Mouse (Mus musculus) megakaryocyte, embryonic 14.5 days (primary cell): ENCODE results near the gene Marc1.

Source experiments
- FLI1 ChIP-seq: IDR thresholded peaks from 2 replicates; pipeline ENCODE4 v1.6.1; 2012; ENCODE audit warnings: low read length, inconsistent platforms, mixed read lengths
- GATA1 ChIP-seq: IDR thresholded peaks from 3 replicates; pipeline ENCODE4 v1.6.1; 2012; ENCODE audit warnings: mixed read lengths, low read length, inconsistent platforms, borderline replicate concordance

GRCm38 (mm10) chr1:184827175-184827701 lies 16.1 kb upstream of the Marc1 start:
- no peak for TF ChIP-seq FLI1
- no peak for TF ChIP-seq GATA1
